Mouse (Mus musculus): ENCODE results near the gene Retreg1. TPM values are rescaled to one million over a fixed set of nuclear protein-coding genes. Genes with fewer than 3 reads are reported as not detected.
A peak's percentile ranks its signal among the peaks of the same experiment; 100 is the strongest.
"Not testable (repeated sequence)": the region's sequence is repeated elsewhere in the genome, so short reads cannot be mapped to it uniquely, and the experiment has no call there.

The Retreg1 gene
- polyA plus RNA-seq, 1 experiment from 2014 or later, result 4.2 TPM

DNA sequence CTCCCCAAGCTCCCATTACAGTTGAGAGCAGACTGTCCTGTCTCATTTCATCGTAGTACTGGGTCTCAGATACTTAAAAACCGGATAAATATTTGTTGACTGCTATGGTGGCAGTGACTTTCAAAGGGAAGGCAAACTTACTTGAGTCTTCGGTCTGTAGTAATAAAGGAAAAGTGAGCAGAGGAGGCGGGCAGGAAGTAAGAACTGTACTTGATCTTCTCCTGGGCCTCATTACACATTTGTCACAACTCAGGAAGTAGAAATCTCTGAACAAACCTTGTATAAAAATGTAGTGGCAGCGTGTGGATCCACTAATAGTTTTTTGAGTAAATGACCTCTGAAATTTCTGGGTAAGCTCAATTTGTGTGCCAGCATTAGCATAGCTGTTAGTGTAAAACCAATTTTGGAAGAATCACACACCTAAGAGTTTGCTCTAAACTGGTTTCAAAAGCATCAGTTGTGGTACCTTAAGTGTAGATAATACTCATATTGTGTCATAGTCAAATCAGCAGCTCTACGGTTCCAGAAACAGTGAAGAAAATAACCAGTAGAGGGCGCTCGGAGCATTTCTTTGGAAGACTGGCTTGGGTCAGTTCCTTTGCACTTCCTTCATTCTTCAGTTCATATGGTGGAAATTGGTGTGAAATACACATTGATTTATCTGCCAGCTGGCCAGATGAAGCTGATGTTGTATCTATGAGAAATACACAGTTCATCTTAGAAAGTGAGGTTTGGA is 150.2 kb downstream of the Retreg1 start:
- Histone ChIP-seq H3K4me1 (ENCODE audit: control insufficient read depth, insufficient read depth, low read length) (no peaks in the 10 kb centered on the region), H3K9me3 (ENCODE audit: control insufficient read depth, low read length) (no peaks in the 10 kb centered on the region), H3K4me2 (no peak overlapping the region), H3K36me3 (ENCODE audit: control insufficient read depth, insufficient read depth, low read length) (0 out of 2 replicates have a peak, but pooled peaks cover 3% of the 10 kb centered on the region), H3K27me3 (ENCODE audit: control insufficient read depth, insufficient read depth, low read length) (no peaks in the 10 kb centered on the region), H3K4me3 (ENCODE audit: low read depth, low read length) (no peak overlapping the region), H3K27ac (ENCODE audit: low read depth, low read length) (no peak overlapping the region), H3K9ac (ENCODE audit: low read length) (no peak overlapping the region)
- DNase-seq (ENCODE audit: low spot score, missing footprints) (peak; percentile 96), ATAC-seq (ENCODE audit: low FRiP score) (peak; percentile 48; the same call in 1 of the 2 replicates)
- WGBS, result 64% methylated on average over 8 of the region's 8 CpGs

DNA sequence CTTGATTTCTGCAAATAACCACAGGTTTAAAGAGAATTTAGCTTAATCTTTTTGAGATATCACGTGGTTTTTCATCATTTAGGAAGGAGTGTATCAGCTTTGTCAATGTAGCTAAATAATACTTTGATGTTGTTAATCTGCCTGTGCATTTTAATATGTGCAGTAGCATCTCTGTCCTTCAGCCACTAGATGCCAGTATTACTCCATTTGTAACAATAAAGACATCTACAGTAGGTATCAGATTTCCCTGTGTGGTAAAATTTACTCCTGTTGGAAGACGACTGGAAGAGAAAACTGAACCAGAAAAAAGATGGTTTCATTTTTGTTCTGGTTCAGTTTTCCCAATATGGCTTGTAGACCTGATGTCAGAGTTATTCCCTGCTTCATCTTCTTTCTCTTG is 152.5 kb downstream of the Retreg1 start:
- peak; percentile 88 for DNase-seq (ENCODE audit: low spot score, missing footprints)
- ATAC-seq (ENCODE audit: low FRiP score), result no peak
- WGBS, result 54% methylated on average over 2 of the region's 2 CpGs
- no peak overlapping the region for H3K4me3 ChIP-seq (ENCODE audit: low read depth, low read length)
- no peak overlapping the region for H3K4me2 ChIP-seq
- no peak overlapping the region for H3K27ac ChIP-seq (ENCODE audit: low read depth, low read length)
- no peaks in the 10 kb centered on the region for H3K9me3 ChIP-seq (ENCODE audit: control insufficient read depth, low read length)
- no peaks in the 10 kb centered on the region for H3K4me1 ChIP-seq (ENCODE audit: control insufficient read depth, insufficient read depth, low read length)
- H3K27me3 ChIP-seq (ENCODE audit: control insufficient read depth, insufficient read depth, low read length), result no peaks in the 10 kb centered on the region
- H3K9ac ChIP-seq (ENCODE audit: low read length), result no peak overlapping the region
- H3K36me3 ChIP-seq (ENCODE audit: control insufficient read depth, insufficient read depth, low read length), result 0 out of 2 replicates have a peak, but pooled peaks cover 3% of the 10 kb centered on the region

- not testable (repeated sequence) for H3K4me1 ChIP-seq (ENCODE audit: control insufficient read depth, insufficient read depth, low read length); H3K4me2 ChIP-seq; H3K9me3 ChIP-seq (ENCODE audit: control insufficient read depth, low read length); H3K4me3 ChIP-seq (ENCODE audit: low read depth, low read length); H3K27me3 ChIP-seq (ENCODE audit: control insufficient read depth, insufficient read depth, low read length); H3K36me3 ChIP-seq (ENCODE audit: control insufficient read depth, insufficient read depth, low read length); H3K27ac ChIP-seq (ENCODE audit: low read depth, low read length); H3K9ac ChIP-seq (ENCODE audit: low read length); DNase-seq (ENCODE audit: low spot score, missing footprints)
- peak; percentile 42; the same call in 1 of the 2 replicates for ATAC-seq (ENCODE audit: low FRiP score)
- WGBS, result 9% methylated on average over 5 of the region's 5 CpGs
Measured at GRCm38 (mm10) chr15:25999545-25999944, 156.6 kb downstream of the Retreg1 start.

DNA sequence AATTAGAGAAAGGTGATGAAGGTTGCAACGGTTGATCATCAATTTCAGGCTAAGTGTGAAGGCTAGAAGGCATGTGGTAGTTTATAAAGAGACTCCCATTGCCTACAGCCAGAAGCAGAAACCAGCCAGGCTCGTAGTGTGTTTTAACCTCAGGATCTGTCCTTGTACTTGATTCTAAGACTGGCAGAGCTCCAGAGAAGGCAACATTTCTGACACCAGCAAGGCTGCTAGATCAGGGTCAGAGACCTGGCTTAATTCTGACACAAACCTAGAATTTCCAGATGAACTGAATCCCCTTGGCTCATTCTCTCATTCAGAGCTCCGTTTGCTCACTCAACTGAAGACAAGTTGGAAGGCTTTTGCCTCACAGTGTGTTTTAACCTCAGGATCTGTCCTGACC is 165.6 kb downstream of the Retreg1 start:
- WGBS, result 89% methylated on average over 3 of the region's 3 CpGs
- ATAC-seq (ENCODE audit: low FRiP score), result no peak
- Histone ChIP-seq H3K9ac (ENCODE audit: low read length) (no peak overlapping the region), H3K4me1 (ENCODE audit: control insufficient read depth, insufficient read depth, low read length) (no peaks in the 10 kb centered on the region), H3K27ac (ENCODE audit: low read depth, low read length) (no peak overlapping the region), H3K9me3 (ENCODE audit: control insufficient read depth, low read length) (no peaks in the 10 kb centered on the region), H3K27me3 (ENCODE audit: control insufficient read depth, insufficient read depth, low read length) (no peaks in the 10 kb centered on the region), H3K36me3 (ENCODE audit: control insufficient read depth, insufficient read depth, low read length) (no peaks in the 10 kb centered on the region), H3K4me3 (ENCODE audit: low read depth, low read length) (no peak overlapping the region), H3K4me2 (no peak overlapping the region)
- DNase-seq (ENCODE audit: low spot score, missing footprints), result no peak

- DNase-seq (ENCODE audit: low spot score, missing footprints) (no peak), ATAC-seq (ENCODE audit: low FRiP score) (no peak)
- no peak overlapping the region for H3K9ac ChIP-seq (ENCODE audit: low read length)
- no peak overlapping the region for H3K4me3 ChIP-seq (ENCODE audit: low read depth, low read length)
- H3K27me3 ChIP-seq (ENCODE audit: control insufficient read depth, insufficient read depth, low read length), result no peaks in the 10 kb centered on the region
- H3K4me1 ChIP-seq (ENCODE audit: control insufficient read depth, insufficient read depth, low read length), result no peaks in the 10 kb centered on the region
- no peak overlapping the region for H3K27ac ChIP-seq (ENCODE audit: low read depth, low read length)
- H3K36me3 ChIP-seq (ENCODE audit: control insufficient read depth, insufficient read depth, low read length), result no peaks in the 10 kb centered on the region
- no peaks in the 10 kb centered on the region for H3K9me3 ChIP-seq (ENCODE audit: control insufficient read depth, low read length)
- H3K4me2 ChIP-seq, result no peak overlapping the region
- 75% methylated on average over 4 of the region's 4 CpGs for WGBS
Measured at GRCm38 (mm10) chr15:26012891-26013290, 169.9 kb downstream of the Retreg1 start.

GRCm38 (mm10) chr15:26015979-26016665 is 173.1 kb downstream of the Retreg1 start:
- Histone ChIP-seq H3K9ac (ENCODE audit: low read length) (no peak overlapping the region), H3K4me2 (no peak overlapping the region), H3K36me3 (ENCODE audit: control insufficient read depth, insufficient read depth, low read length) (no peaks in the 10 kb centered on the region), H3K27ac (ENCODE audit: low read depth, low read length) (no peak overlapping the region), H3K4me3 (ENCODE audit: low read depth, low read length) (no peak overlapping the region), H3K27me3 (ENCODE audit: control insufficient read depth, insufficient read depth, low read length) (no peaks in the 10 kb centered on the region), H3K4me1 (ENCODE audit: control insufficient read depth, insufficient read depth, low read length) (no peaks in the 10 kb centered on the region), H3K9me3 (ENCODE audit: control insufficient read depth, low read length) (no peaks in the 10 kb centered on the region)
- 69% methylated on average over 14 of the region's 14 CpGs for WGBS
- ATAC-seq (ENCODE audit: low FRiP score) (peak; percentile 74), DNase-seq (ENCODE audit: low spot score, missing footprints) (no peak)

- no peak for DNase-seq (ENCODE audit: low spot score, missing footprints)
Measured at GRCm38 (mm10) chr15:26021721-26022120, 178.7 kb downstream of the Retreg1 start.

GRCm38 (mm10) chr15:26022636-26023035 is 179.7 kb downstream of the Retreg1 start:
- Histone ChIP-seq H3K9ac (ENCODE audit: low read length) (no peak overlapping the region), H3K4me3 (ENCODE audit: low read depth, low read length) (no peak overlapping the region), H3K27me3 (ENCODE audit: control insufficient read depth, insufficient read depth, low read length) (no peaks in the 10 kb centered on the region), H3K4me2 (no peak overlapping the region), H3K36me3 (ENCODE audit: control insufficient read depth, insufficient read depth, low read length) (no peaks in the 10 kb centered on the region), H3K9me3 (ENCODE audit: control insufficient read depth, low read length) (no peaks in the 10 kb centered on the region), H3K27ac (ENCODE audit: low read depth, low read length) (no peak overlapping the region), H3K4me1 (ENCODE audit: control insufficient read depth, insufficient read depth, low read length) (no peaks in the 10 kb centered on the region)
- 76% methylated on average over 5 of the region's 5 CpGs for WGBS
- DNase-seq (ENCODE audit: low spot score, missing footprints), result no peak
- no peak for ATAC-seq (ENCODE audit: low FRiP score)

More at GRCm38 (mm10) chr15:26021721-26022120, 178.7 kb downstream of the Retreg1 start:
- H3K27ac ChIP-seq (ENCODE audit: low read depth, low read length), result no peak overlapping the region
- no peak overlapping the region for H3K4me3 ChIP-seq (ENCODE audit: low read depth, low read length)
- no peaks in the 10 kb centered on the region for H3K27me3 ChIP-seq (ENCODE audit: control insufficient read depth, insufficient read depth, low read length)
- no peak overlapping the region for H3K9ac ChIP-seq (ENCODE audit: low read length)
- no peak overlapping the region for H3K4me2 ChIP-seq
- 68% methylated on average over 8 of the region's 8 CpGs for WGBS
- no peak for ATAC-seq (ENCODE audit: low FRiP score)
- H3K36me3 ChIP-seq (ENCODE audit: control insufficient read depth, insufficient read depth, low read length), result no peaks in the 10 kb centered on the region
- H3K9me3 ChIP-seq (ENCODE audit: control insufficient read depth, low read length), result no peaks in the 10 kb centered on the region
- H3K4me1 ChIP-seq (ENCODE audit: control insufficient read depth, insufficient read depth, low read length), result no peaks in the 10 kb centered on the region

All from midbrain, embryonic 11.5 days (tissue).